Mouse (Mus musculus): ENCODE measurements at regions not wholly inside any gene's neighbourhood (a gene's known extent, or its start where the extent isn't known, plus 50 kb on each side); places are given as distances from the start of the nearest gene placed in this dataset.
A peak's percentile ranks its signal among the peaks of the same experiment; 100 is the strongest.

DNA sequence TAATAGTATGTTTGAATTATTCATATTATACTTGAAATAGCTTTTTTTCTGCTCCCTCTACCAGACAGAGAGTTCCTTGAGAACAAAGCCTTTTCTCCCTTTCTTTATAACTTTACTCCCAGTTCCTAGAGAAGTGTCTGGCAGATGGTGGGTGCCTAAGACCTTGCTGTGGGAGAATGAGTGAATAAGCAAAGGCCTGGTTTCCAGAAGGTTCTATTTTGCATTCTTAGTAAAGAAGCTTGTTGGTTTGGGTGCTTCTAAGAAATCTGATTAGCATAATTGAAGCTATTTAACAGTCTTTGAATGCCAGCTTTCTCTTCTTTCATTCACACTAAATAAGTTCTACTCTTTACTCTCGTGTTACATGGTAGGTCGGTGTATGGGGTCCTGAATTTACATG is 1104.2 kb downstream of the Gsdmc2 start:
- DNase-seq: no peak

DNA sequence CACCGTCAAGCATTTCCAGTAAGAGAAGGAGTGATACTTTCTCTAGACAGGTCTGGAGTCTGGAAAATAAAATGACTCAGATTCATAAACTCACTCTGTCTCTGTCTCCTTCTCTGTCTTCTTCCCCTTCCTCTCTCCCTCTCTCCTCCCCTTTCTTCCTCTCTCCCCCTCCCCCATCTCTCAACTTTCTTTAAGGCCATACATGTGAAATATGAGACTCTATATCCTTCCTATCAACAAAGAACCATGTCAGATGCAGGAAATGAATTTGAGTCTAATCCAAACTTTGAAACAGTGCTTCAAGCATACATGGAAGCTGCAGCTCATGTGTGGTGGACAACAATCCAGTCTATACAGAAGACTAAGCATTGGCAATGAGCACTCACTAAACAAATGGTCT is 1109.6 kb downstream of the Gsdmc2 start:
- no peak for DNase-seq

GRCm38 (mm10) chr15:62734900-62735299 is 1110.1 kb downstream of the Gsdmc2 start:
- DNase-seq: no peak

DNA sequence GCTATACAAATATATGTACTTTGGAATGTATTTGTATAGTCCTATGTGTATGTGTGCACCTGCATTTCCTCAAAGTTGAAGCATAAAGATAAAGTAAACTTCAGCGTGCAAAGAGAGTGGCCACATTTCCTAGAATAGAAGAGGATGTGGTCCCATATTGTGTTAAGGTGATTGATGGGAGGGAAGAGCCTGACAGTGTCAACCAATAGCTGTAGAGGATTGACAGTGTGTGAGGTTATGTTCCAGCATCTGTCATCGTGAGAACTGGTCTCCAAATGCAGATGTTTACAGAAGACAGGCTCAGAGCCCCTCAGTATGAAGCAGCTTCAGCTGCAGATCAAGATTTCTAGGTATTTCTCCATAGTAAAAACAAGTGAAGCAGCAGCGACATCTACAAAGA is 1114.5 kb downstream of the Gsdmc2 start:
- no peak for DNase-seq

DNA sequence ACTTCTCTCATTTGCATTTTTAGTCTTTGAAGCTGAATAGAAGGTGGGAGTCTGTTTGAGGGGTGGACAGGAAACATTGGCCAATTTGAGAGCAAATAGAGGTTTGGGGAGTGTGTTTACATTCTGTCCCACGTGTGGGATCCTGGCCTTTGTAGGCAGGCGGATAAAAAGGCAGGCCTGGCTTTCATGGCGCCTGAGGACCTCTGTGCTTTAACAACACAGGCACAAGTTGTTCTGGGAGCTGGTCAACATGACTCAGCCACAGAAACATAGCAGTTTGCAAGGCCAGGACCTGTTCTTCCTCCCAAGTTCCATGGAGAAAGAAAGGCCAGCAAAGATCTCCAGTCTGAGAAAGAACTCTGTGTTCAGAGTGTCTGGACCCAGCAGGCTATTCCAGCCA is 1130.7 kb downstream of the Gsdmc2 start:
- DNase-seq: peak in 1 of 2 experiments; percentile 39

DNA sequence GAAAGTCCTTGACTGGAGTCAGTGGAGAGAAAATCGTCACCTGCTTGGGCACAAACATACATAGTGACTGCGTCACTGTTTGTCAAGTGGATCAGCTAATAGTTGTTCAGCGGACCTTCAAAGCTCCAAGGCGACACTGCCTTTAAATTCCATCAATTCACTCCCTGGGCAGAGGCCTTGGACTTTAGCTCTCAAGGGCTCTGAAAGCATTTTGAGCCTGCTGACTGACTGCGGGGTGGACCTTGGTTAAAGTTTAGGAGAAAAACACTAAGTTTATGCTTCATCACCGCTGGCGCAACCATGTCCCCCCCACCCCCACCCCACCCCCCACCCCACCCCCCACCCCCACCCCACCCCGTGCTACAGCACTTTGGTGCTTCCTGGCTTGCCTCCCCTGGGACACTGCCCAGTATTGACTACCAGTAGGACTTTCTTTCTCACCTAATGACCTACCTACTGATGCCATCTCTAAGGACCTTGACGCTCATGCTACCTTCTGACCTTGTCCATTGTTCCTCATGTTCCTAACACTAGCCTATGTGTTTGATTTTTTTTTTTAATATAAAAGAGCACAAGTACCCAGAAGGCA is 1132.3 kb downstream of the Gsdmc2 start:
- DNase-seq: peak; percentile 56 to 71

- no peak for DNase-seq
Observed at GRCm38 (mm10) chr15:62712060-62712542, 1132.9 kb downstream of the Gsdmc2 start.

GRCm38 (mm10) chr15:62709546-62709945 is 1135.4 kb downstream of the Gsdmc2 start:
- peak; percentile 20 to 26 for DNase-seq

- DNase-seq: peak in 1 of 2 experiments; percentile 12
Observed at GRCm38 (mm10) chr15:62698559-62698958, 1146.4 kb downstream of the Gsdmc2 start.

GRCm38 (mm10) chr15:62694734-62695133 is 1150.2 kb downstream of the Gsdmc2 start:
- no peak for DNase-seq

DNA sequence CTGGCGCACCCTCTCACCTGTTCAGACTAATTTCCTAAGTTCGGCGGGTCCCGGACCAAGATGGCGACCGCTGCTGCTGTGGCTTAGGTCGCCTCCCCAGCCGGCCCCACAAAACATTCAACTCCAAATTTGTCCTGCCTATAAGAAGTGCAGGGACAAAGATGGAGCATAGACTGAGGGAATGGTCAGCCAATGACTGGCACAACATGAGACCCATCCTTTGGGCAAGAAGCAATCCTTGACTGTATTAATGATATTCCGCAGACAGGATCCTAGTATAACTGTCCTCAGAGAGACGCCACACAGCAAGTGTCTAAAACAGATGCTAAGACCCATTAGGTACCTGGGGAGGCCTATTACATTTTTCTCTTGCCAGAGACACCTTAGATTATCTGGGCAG is 1151.3 kb downstream of the Gsdmc2 start:
- DNase-seq: no peak

DNA sequence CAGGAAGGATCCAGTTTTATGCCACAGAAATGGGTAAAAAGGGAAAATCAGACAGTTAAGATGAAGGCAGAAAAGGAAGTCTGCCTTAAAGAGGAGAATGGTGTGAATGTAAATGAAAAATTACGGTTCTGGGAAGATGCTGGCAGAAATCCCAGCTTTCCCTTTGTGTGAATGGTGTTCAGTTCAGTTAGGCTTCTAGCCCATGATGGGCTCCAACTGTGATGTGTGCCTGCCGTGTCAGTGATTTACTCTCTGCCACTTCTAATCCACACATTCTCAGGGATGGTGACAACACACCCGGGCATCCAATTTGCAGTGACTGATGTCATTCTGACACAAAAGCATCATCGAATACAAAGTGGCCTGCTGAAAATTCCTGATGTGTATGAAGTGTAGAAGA is 1171.6 kb downstream of the Gsdmc2 start:
- no peak for DNase-seq

DNA sequence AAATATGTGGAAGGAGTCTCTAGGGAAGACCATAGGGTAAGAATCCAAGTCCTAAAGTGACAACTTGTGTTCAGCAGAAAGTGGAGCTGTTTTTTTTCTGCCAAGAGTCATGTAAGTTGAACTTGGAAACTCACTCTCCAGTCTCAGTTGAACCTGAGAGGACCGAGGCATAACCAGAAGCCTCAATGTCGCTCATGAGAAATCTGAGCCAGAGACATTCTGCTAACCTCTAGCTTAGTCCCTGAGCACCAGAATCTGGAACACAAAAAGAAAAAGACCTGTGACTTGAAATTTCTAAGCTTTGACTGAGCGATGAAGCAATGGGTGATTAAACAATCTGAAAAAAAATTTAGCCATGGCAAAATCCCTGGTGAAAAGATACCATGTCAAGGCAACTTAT is 1175.0 kb downstream of the Gsdmc2 start:
- DNase-seq: no peak

DNA sequence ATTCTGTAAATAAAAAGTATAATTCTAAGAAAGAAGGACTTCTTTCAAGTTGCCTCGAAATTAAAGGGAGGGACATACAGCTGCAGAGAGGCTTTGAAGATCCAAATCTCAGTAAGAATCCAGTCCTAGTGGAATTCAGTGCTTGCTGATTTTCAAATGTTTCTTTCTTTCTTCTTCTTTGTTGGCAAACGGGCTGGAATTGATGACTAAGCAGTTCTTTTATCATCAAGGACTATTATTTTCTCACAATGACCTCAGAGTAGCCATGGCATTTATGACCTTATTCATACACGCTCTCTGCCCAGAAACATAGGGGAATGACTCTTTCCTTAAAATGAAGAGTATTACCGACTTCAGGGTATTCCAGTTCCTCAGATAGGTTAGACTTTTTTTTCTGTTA is 1185.9 kb downstream of the Gsdmc2 start:
- peak in 1 of 2 experiments; percentile 44 for DNase-seq

- no peak for DNase-seq
Observed at GRCm38 (mm10) chr15:62658695-62659094, 1186.3 kb downstream of the Gsdmc2 start.

- DNase-seq: peak in 1 of 2 experiments; percentile 30
Observed at GRCm38 (mm10) chr15:62646476-62647168, 1198.4 kb downstream of the Gsdmc2 start.

GRCm38 (mm10) chr15:62644744-62645143 is 1200.2 kb downstream of the Gsdmc2 start:
- no peak for DNase-seq

DNA sequence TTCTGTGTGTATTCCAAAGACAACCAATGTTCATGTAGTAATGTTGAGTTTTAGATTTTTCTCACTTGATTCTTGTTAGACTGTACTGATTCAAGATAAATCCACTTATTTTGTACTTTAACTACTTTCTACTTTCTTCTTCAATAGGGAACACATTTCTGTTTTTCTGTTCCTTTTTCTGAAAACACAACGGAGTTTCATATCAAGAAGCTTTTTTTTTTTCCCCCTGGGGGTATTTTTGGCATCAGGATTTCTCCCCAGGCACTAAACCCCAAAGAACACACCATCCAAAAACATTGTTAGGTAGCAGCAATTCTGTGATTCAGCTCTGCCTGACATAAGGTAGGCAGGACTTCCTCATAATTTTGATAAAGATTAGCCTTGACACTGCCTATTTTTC is 1200.7 kb downstream of the Gsdmc2 start:
- DNase-seq: no peak

GRCm38 (mm10) chr15:62641051-62641710 is 1203.8 kb downstream of the Gsdmc2 start:
- DNase-seq: no peak

- DNase-seq: no peak
Observed at GRCm38 (mm10) chr15:62625406-62625805, 1219.6 kb downstream of the Gsdmc2 start.

DNA sequence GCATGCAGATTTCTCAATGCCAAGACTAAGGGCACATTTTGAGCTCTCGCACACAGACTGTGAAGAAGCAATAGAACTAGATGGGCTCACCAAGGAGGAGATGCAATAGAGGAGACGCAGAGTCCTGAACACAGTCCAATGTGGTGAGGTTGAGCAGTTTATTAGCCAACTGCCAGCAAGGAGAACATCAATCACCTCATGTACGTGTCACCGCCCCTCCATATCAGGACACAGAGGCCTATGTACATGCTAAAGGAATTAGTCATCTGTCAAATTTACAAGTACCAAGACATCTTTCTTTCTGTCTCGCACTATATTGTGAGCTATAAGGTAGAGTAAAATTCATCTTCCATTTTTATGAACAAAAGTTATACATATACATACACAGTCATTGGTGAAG is 1228.9 kb downstream of the Gsdmc2 start:
- no peak for DNase-seq

GRCm38 (mm10) chr15:62596735-62597134 is 1248.2 kb downstream of the Gsdmc2 start:
- no peak for DNase-seq

GRCm38 (mm10) chr15:62588580-62588979 is 1256.4 kb downstream of the Gsdmc2 start:
- DNase-seq: no peak

All from adrenal gland, postnatal 36 days (tissue).